Comparison of ENCODE assay signal across 8 mouse cellular contexts in genomic region chr2:181186635-181187034, GRCm38 (mm10). TPM values are rescaled to one million over a fixed set of nuclear protein-coding genes. Genes with fewer than 3 reads are reported as not detected.
A peak's percentile ranks its signal among the peaks of the same experiment; 100 is the strongest.
DNase-seq lines count a peak whose midpoint lies in the region.

No protein-coding gene starts in this region.

- H3K27ac ChIP-seq in hindbrain, embryonic 10.5 days, result peak overlapping the region; percentile 99

- H3K9me3 ChIP-seq in hindbrain, embryonic 10.5 days, result no peaks in the 10 kb centered on the region

- H3K4me1 ChIP-seq in hindbrain, embryonic 10.5 days (replicated peaks), result peaks cover 16% of the 10 kb centered on the region

- under 1% methylated on average over 14 of the region's 14 CpGs for WGBS in hindbrain, embryonic 10.5 days

- peaks cover 17% of the 10 kb centered on the region for H3K36me3 ChIP-seq in hindbrain, embryonic 10.5 days

- DNase-seq in MEL-GATA-1-ER (ENCODE audit: extremely low read depth, low read depth), result peak; percentile 68
- peak; percentile 89 for DNase-seq in cerebellum, adult 8-10 months
- peak; percentile 88 for DNase-seq in forelimb bud, embryonic 11.5 days (ENCODE audit: low read depth, low spot score)
- DNase-seq in hindbrain, embryonic 10.5 days (ENCODE audit: low spot score), result peak; percentile 88
- peak; percentile 87 to 93 for DNase-seq in layer of hippocampus, postnatal 10 days (ENCODE audit: low spot score in 2 of 2)
- DNase-seq in lung, postnatal 10 days, result peak; percentile 92
- peak; percentile 82 for DNase-seq in ovary, postnatal 36 days (ENCODE audit: low spot score)
- peak; percentile 89 for DNase-seq in thymus, postnatal 25 days

- H3K27me3 ChIP-seq in hindbrain, embryonic 10.5 days (ENCODE audit: insufficient read depth, poor library complexity, severe bottlenecking), result no peaks in the 10 kb centered on the region

- peak overlapping the region; percentile 78 for H3K4me3 ChIP-seq in hindbrain, embryonic 10.5 days

RNA-seq across cellular contexts. Expression of gene Ppdpf, which starts 0.4 kb away (rescaled TPM):
- polyA plus RNA-seq in hindbrain, embryonic 10.5 days (2016; fragmentation: Nextera tagmentation; extraction: Ambion mirVana), result 324 and 415 TPM in 2 replicates
- 100 to 1,000 TPM; 135 to 146 TPM for total RNA-seq in layer of hippocampus, postnatal 10 days (2021)

RNA-seq across cellular contexts. Expression of gene Ptk6, which starts 16.0 kb away (rescaled TPM):
- polyA plus RNA-seq in hindbrain, embryonic 10.5 days (2016; fragmentation: Nextera tagmentation; extraction: Ambion mirVana), result not detected in 2 replicates
- total RNA-seq in layer of hippocampus, postnatal 10 days (2021), result not detected

RNA-seq across cellular contexts. Expression of gene Srms, which starts 26.4 kb away (rescaled TPM):
- 0.07 TPM in 1 of 2 replicates, not detected in the other for polyA plus RNA-seq in hindbrain, embryonic 10.5 days (2016; fragmentation: Nextera tagmentation; extraction: Ambion mirVana)
- total RNA-seq in layer of hippocampus, postnatal 10 days (2021), result under 1 TPM in 1 of 2 experiments, not detected in 1; 0.25 TPM

RNA-seq across cellular contexts. Expression of gene Eef1a2, which starts 29.8 kb away (rescaled TPM):
- polyA plus RNA-seq in hindbrain, embryonic 10.5 days (2016; fragmentation: Nextera tagmentation; extraction: Ambion mirVana), result 0.47 TPM in 1 of 2 replicates, not detected in the other
- total RNA-seq in layer of hippocampus, postnatal 10 days (2021), result 100 to 1,000 TPM; 674 to 713 TPM

RNA-seq across cellular contexts. Expression of gene Fndc11, which starts 33.2 kb away (rescaled TPM):
- polyA plus RNA-seq in hindbrain, embryonic 10.5 days (2016; fragmentation: Nextera tagmentation; extraction: Ambion mirVana), result 0.26 and 0.32 TPM in 2 replicates
- total RNA-seq in layer of hippocampus, postnatal 10 days (2021), result not detected

Comparison
In these comparisons a context has a peak if more than half of its experiments do, and no peak if none do; other contexts are left out.
1. Peak in every context shown above with its lines: DNase-seq, H3K4me3 ChIP-seq and H3K27ac ChIP-seq.